Mouse (Mus musculus) CH12.LX (cell line): Measurements from ENCODE around the gene Tmem237.

Experiments
- CHD2 ChIP-seq: IDR thresholded peaks from 2 replicates; pipeline ENCODE4 v1.6.1; 2011; ENCODE audit warnings: low read length, improper control_type of control experiment
- CTCF ChIP-seq, 2 experiments: IDR thresholded peaks in 1 of 2; conservative IDR thresholded peaks in 1 of 2; 2 replicates each; pipeline ENCODE4 v1.5.1; 2011 to 2012; ENCODE audit warnings: low read depth in 2 of 2, low read length in 2 of 2, improper control_type of control experiment in 1 of 2, inconsistent platforms in 1 of 2, mild to moderate bottlenecking in 1 of 2, moderate library complexity in 1 of 2
- POLR2A ChIP-seq: IDR thresholded peaks from 2 replicates; pipeline ENCODE4 v1.6.1; 2011; ENCODE audit warnings: low read depth, mild to moderate bottlenecking, improper control_type of control experiment, low read length
- RAD21 ChIP-seq: IDR thresholded peaks from 2 replicates; pipeline ENCODE4 v1.6.1; 2011; ENCODE audit warnings: low read depth, mild to moderate bottlenecking, low read length, improper control_type of control experiment, moderate library complexity
- USF2 ChIP-seq: conservative IDR thresholded peaks from 2 replicates; pipeline ENCODE4 v1.6.1; 2011; ENCODE audit warnings: low read depth, low read length, improper control_type of control experiment

GRCm38 (mm10) chr1:59094705-59095104 lies 25.5 kb downstream of the Tmem237 start, which contains the start of gene C2cd6:
- no peak for TF ChIP-seq POLR2A
- TF ChIP-seq CHD2 = no peak
- no peak for TF ChIP-seq CTCF (conservative IDR thresholded peaks at IDR 0.05 in 1 of 2, IDR thresholded peaks at IDR 0.05 in 1 of 2; ENCODE audit: low read depth in 2 of 2, low read length in 2 of 2)
- TF ChIP-seq USF2 = no peak
- no peak for TF ChIP-seq RAD21
